Mouse (Mus musculus): ENCODE results near the gene Pilrb1.
"Not testable (repeated sequence)": the region's sequence is repeated elsewhere in the genome, so short reads cannot be mapped to it uniquely, and the experiment has no call there.

Gene Pilrb1

DNA sequence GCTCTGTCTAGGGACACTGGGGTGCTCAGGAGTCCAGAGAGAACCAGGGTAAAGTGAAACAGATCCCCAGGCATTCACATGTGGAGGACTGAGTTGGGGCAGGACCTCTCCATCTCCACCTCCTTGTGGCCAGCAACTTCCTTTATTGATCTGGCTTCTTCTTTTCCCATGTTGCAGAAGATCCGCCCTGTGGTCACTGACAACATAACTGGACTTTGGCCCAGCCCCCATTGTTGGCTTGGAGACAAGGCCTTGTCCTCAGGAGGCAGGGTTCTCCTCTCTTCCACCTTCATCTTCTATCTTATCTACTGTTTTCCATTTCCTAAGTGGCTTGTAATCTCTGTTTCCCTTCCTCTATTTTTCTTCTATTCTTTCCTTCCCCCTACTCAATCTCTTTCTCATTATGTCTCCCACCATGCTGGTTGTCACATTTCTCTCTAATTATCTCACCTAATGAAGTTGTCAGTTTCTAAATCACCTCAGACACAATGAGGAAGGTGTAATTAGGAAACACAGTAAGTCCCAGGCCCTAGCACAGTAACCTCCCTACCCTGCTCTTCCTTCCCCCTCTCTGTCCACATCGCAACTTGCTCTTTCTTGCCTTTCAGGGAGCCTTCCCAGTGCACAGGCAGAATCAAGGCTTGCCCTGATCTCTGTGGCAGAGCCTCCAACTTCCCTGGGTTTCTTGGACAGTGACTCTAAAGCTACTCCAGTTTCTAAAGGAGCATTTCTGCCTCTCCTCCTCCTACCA, at the start of gene Pilrb1:
Gene Pilrb1 (minus strand): TSS at position 147 of the 751 bp plus-strand sequence.
- in situ Hi-C loops (cut with MboI, MseI), result not testable (repeated sequence)

DNA sequence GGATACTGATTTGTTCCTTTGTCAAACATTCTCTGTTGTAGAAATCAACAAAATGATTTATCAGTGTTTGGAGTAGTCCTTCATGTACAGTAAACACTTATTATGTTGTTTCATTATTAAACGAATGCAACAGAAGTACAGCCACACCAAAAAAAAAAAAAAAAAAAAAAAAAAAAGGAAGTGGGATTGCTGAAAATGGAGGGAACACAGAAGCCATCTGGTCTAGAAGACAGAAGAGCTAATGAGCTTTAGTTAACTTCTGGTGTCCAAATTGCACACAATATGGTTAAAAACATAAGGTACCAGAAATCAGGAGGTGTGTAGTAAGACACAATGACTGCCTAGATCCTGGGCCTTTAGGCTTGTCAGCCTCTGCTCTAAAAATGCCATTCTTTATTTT, 39.9 kb upstream of the Pilrb1 start:
- in situ Hi-C loops (cut with MboI, MseI), result no loop called here

DNA sequence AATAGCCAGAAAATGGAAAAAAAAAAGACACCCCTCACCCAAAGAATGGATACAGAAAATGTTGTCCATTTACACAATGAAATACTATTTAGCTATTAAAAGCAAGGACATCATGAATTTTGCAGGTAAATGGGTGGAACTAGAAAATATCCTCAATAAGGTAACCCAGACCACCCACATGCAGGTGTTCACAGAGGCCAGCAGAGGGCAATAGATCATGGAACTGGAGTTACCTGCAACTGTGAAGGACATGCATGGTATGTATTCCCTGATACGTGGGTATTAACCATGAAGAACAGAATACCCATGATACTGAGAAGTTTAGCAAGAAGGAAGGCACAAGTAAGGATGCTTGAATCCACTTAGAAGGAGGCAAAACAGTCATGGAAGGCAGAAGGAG, 35.0 kb upstream of the Pilrb1 start:
- in situ Hi-C loops (cut with MboI, MseI), result no loop called here

DNA sequence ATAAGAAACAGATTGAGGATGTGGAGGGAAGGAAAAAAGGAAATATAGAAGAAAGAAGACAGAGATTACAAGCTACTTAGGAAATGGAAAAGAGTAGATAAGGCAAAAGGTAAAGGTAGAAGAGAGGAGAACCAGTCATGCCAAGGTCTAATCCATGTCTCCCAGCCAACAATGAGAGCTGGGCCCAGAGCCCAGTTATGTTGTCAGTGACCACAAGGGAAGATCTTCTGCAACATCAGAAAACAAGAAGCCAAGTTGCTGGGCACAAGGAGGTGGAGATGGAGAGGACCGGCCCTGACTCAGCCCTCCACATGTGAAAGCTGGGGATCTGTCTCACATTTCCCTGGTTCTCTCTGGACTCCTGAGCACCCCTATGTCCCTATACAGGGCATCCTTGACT, 29.8 kb upstream of the Pilrb1 start:
- in situ Hi-C loops (cut with MboI, MseI), result loop anchor here (5.0 kb wide), 1 partner anchor 75 kb away; the partner anchor contains the start of gene Gjc3

DNA sequence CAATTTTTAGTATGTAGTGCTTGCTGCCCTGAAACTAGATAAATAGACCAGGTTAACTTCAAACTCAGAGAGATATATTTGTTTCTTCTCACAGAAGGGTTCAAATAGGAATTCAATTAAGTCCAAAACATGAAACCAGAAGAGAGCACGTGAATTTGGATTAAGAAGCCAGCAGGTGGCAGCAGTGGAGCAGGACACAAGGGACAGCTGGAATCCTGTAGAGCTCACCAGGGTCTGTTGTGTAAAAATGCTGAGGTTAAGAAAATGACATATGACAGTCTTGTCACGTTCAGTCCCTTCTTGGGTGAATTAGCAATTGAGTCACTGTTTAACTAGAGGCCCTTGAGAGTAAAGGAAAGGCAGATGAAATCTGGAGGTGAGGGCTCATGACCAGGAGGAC, 28.0 kb upstream of the Pilrb1 start:
- in situ Hi-C loops (cut with MboI, MseI), result loop anchor here (5.0 kb wide), 1 partner anchor 76 kb away; the partner anchor contains the start of gene Gjc3

DNA sequence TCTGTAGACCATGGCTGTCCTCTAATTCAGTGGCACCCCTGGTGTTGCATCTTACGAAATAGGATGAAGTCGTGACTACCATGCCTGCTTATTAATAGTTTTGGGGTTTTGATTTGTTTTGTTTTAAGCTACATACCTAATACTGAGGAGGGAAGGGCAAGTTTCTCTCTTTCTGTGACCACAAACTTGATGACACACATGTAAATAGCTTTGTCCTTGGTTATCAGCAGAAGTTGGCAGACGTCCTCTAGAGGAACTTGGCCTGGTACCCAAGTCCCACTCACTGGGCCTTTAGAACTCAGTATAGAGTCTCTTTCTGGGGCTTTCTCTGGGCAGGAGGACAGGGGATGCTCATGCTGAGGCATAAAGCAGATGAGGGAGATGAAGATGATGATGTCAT, 25.4 kb upstream of the Pilrb1 start:
- in situ Hi-C loops (cut with MboI, MseI), result no loop called here

DNA sequence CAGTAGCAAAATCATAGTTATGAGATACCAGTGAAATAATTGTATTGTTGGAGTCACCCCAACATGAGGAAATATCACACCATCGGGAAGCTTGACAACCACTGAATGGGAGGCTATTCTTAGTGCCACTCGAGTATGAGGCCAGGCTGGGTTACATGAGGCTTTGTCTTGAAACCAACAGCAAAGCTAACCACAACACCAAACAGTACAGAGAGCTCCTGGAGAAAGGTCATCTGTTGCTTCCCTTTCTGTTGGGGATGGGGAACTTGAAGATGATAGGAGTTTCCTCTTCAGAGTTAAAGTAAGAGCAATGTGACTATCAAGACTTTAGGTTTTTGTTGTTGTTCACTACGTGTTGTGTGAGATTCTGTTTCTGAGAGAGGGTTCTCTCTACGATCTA, 25.0 kb upstream of the Pilrb1 start:
- in situ Hi-C loops (cut with MboI, MseI), result no loop called here

DNA sequence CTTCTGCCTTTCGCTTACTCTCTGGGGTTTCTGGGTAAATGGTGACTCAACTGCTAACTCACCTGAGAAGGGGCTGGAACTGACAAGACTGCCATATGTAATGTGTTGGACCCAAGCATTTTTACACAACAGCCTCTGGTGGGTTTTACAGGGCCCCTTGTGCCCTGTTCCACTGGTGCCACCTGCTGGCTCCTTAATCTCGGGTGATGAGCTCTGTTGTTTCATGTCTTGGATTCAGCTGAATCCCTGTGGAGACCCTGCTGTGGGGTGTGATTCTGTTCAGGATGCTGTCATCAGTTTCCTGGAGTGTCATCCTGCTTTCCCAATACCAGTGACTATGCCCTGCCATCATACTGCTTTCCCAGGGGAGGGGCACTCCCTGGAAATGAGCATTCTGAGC, 20.0 kb upstream of the Pilrb1 start:
- in situ Hi-C loops (cut with MboI, MseI), result loop anchor here (5.0 kb wide), 1 partner anchor 76 kb away; no protein-coding TSS in a partner anchor

DNA sequence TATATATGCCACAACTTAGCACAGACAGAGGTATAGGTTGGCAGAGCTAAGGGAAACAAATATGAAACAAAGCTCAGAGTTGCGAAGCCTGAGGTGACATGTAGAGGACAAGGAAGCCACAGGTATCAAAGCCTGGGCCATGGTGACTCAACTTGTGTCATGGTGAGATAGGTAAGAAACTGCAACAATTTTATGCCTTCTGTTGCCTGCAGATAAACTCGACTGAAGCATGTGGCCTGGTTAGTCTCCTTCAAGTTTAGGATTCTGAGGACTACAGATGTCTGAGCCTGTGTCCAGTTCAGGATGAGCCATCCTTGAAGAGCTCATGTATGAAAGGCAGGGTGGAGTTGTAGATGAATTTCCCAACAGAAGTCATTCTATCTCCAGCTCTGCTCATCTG, 17.1 kb upstream of the Pilrb1 start:
- in situ Hi-C loops (cut with MboI, MseI), result loop anchor here (5.0 kb wide), 1 partner anchor 73 kb away; no protein-coding TSS in a partner anchor

DNA sequence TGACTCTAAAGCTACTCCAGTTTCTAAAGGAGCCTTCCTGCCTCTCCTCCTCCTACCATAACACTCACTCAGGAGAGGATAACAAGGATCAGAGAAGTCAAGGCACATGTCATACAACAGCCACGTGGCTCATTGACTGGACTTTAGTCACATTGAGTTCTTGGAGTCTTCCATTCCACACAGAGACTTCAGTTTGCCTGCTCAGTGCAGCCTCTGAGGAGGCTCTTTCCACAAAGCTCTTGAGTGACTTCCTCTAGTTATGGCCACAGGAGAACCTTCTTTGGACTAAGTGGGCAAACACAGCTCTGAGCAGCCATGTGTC, 14.4 kb upstream of the Pilrb1 start:
- in situ Hi-C loops (cut with MboI, MseI), result not testable (repeated sequence)

DNA sequence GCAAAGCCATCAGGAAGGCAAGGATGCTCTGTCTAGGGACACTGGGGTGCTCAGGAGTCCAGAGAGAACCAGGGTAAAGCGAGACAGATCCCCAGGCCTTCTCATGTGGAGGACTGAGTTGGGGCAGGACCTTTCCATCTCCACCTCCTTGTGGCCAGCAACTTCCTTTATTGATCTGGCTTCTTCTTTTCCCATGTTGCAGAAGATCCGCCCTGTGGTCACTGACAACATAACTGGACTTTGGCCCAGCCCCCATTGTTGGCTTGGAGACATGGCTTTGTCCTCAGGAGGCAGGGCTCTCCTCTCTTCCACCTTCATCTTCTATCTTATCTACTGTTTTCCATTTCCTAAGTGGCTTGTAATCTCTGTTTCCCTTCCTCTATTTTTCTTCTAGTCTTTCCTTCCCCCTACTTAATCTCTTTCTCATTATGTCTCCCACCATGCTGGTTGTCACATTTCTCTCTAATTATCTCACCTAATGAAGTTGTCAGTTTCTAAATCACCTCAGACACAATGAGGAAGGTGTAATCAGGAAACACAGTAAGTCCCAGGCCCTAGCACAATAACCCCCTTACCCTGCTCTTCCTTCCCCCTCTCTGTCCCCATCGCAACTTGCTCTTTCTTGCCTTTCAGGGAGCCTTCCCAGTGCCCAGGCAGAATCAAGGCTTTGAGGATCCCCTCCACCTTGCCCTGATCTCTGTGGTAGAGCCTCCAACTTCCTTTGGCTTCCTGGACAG, 13.9 kb upstream of the Pilrb1 start, which contains the start of gene Pilrb2:
Gene Pilrb2 (minus strand): TSS at position 172 of the 737 bp plus-strand sequence.
- in situ Hi-C loops (cut with MboI, MseI), result not testable (repeated sequence)

DNA sequence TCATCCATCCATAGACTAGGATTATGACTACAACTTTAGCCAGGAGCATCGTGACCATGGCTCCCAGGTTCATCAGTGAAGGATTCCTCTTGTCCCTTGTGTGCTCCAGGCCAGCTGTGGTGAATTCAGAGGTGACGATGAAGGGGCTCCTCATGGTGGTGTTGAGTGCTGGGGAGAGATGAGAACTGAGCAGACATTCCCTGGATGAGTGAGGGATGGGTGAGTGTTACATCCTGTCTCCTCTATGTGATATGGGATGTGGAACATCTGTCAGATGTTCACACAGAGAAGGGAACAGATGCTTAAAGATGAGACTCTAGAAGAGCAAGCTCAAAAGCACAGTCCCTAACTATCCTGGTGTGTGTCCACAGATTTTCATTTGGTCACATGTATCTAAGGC, 10.7 kb upstream of the Pilrb1 start:
- in situ Hi-C loops (cut with MboI, MseI), result not testable (repeated sequence)

DNA sequence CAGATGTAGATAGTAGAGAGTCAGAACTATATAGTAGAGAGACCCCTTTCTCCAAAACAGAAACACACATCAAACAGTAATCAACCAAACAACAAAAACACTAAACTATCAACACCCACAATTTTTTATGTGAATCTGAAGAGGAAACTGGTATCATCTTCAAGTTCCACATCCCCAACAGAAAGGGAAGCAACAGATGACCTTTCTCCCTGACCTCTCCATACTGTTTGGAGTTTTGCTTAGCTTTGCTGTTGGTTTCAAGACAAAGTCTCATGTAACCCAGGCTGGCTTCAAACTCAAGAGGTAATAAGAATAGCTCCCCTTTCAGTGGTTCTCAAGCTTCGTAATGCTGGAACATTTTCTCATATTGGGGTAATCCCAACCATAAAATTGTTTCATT, 6.1 kb upstream of the Pilrb1 start:
- in situ Hi-C loops (cut with MboI, MseI), result not testable (repeated sequence)

DNA sequence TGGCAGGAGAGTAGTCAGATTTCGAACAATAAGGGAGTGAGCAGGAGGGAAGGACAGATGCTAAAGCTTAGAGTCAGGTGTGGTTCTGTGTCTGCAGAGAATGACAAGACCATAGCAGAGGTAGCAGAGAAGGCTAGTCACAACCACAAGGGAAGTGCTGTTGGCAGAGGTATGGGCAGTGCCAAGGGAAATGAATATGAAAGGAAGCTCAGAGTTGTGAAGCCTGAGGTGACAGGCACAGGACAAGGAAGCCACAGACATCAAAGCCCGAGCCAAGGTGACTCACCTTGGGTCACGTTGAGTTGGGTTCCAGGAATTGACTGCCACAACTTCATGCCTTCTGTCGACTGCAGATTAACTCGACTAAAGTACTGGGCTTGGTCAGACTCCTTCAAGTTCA, 1.0 kb downstream of the Pilrb1 start:
- in situ Hi-C loops (cut with MboI, MseI), result not testable (repeated sequence)

DNA sequence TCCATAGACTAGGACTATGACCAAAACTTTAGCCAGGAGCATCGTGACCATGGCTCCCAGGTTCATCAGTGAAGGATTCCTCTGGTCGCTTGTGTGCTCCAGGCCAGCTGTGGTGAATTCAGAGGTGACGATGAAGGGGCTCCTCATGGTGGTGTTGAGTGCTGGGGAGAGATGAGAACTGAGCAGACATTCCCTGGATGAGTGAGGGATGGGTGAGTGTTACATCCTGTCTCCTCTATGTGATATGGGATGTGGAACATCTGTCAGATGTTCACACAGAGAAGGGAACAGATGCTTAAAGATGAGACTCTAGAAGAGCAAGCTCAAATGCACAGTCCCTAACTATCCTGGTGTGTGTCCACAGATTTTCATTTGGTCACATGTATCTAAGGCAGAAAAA, 3.0 kb downstream of the Pilrb1 start:
- in situ Hi-C loops (cut with MboI, MseI), result not testable (repeated sequence)

DNA sequence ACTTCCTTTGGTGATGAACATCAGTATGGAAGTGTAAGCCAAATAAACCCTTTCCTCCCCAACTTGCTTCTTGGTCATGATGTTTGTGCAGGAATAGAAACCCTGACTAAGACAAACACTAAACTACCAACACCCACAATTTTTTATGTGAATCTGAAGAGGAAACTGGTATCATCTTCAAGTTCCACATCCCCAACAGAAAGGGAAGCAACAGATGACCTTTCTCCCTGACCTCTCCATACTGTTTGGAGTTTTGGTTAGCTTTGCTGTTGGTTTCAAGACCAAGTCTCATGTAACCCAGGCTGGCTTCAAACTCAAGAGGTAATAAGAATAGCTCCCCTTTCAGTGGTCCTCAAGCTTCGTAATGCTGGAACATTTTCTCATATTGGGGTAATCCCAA, 7.6 kb downstream of the Pilrb1 start:
- in situ Hi-C loops (cut with MboI, MseI), result not testable (repeated sequence)

DNA sequence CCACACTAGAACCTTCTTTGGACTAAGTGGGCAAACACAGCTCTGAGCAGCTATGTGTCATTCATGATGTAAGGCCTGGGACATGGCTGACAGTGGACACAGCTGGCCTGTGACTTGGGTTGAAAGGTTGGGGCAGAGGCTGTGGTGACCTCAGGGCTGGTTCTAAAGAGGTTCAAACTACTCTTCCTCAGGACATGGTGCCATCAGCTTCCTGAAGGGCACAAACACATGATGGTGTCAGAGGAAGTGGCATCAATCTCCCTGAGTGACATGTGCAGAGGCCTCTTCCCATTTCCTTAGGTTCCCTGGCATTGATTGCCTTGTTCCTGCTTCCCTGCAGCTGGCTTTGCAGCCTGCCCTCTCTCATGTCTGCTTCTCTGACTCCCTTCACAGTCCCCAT, 20.8 kb downstream of the Pilrb1 start:
- in situ Hi-C loops (cut with MboI, MseI), result not testable (repeated sequence)

DNA sequence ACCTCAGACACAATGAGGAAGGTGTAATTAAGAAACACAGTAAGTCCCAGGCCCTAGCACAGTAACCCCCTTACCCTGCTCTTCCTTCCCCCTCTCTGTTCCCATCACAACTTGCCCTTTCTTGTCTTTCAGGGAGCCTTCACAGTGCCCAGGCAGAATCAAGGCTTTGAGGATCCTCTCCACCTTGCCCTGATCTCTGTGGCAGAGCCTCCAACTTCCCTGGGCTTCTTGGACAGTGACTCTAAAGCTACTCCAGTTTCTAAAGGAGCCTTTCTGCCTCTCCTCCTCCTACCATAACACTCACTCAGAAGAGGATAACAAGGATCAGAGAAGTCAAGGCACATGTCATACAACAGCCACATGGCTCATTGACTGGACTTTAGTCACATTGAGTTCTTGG, 21.3 kb downstream of the Pilrb1 start:
- in situ Hi-C loops (cut with MboI, MseI), result no loop called here

DNA sequence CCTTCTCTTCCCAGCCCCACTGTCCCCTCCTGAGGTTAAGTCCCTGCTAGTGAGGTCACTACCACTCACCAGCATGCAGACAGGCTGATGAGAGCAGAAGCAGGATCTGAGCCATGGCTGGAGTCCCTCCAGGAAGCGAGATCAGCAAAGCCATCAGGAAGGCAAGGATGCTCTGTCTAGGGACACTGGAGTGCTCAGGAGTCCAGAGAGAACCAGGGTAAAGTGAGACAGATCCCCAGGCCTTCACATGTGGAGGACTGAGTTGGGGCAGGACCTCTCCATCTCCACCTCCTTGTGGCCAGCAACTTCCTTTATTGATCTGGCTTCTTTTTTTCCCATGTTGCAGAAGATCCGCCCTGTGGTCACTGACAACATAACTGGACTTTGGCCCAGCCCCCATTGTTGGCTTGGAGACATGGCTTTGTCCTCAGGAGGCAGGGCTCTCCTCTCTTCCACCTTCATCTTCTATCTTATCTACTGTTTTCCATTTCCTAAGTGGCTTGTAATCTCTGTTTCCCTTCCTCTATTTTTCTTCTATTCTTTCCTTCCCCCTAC, 21.9 kb downstream of the Pilrb1 start, which contains the start of gene Pilra:
Gene Pilra (minus strand): TSS at position 316 of the 555 bp plus-strand sequence.
- in situ Hi-C loops (cut with MboI, MseI), result not testable (repeated sequence)

DNA sequence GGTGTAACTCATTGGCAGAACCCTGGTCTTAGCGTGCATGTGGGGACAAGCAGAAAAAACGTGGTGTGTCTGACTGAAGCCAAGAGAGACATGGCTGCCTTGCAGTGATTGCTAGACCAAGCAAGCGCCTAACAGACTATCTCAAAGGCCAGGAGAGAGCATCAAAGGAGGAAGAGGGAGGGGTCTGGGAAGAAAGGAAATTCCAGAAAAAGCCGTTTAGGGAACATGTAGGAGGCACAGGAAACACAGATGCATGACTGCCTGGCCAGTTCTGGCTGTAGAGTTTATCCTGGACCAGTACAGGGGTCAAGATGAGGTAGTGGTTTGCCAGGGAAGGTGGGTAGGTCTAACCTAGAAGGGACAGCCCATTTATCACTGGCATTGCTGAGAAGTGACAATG, 24.4 kb downstream of the Pilrb1 start:
- in situ Hi-C loops (cut with MboI, MseI), result no loop called here

DNA sequence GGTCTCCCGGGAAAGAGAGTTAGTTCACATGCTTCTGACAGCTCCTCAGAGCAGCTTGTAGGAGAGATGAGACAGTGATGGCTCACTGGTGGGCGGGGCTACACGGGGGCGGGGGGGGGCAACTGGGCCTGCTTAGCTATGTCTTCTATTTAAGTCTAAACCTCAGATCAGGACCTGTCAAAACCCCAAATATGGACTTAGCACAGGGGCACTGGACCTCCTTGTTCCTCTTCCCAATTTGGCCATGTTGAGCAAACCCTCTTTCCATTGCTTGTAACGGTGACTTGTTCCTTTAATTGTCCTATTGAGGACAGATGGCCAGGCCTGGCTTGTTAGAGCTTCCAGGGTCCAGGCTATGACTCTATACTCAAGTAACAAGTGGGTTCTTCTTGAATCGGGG, 26.4 kb downstream of the Pilrb1 start:
- in situ Hi-C loops (cut with MboI, MseI), result no loop called here

DNA sequence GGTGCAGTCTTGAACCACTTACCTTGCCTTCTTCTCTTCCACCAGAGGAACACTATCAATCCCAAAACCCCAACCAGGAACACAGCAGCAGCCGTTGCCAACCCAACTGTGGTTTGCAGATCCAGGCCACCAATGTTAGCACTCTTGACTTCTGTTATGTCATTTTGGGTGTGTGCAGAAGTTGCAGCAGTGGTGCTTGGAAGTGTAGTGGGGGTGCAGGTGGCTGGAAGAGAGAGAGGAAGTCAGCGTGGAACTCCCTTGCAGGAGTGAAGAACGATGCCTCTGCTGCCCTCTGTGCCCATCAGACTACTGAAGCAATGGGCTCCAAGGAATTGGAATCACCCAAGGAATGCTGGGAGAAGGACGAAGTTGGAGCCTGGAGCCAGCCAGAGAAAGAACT, 26.8 kb downstream of the Pilrb1 start:
- in situ Hi-C loops (cut with MboI, MseI), result no loop called here

DNA sequence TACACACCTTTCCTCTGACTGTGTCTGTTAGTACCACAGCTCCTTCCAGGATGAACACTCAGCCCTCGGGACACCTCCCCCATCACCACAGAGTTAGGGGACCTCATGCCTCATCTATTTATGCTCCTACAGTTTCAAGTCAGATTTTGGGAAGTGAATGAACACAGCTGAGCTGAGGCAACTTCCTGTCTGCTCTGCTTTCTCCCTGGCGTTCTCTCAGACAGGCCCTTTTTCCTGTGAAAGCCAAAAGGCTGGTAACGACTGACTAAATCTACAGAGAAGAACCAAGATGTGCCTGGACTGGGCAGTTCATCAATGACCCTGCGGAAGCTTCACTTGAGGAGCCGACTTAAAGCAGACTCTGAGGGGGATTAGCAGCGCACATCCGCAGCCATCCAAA, 27.7 kb downstream of the Pilrb1 start:
- in situ Hi-C loops (cut with MboI, MseI), result no loop called here
